Mouse (Mus musculus) retina, postnatal 1 day (tissue): ENCODE results near the gene Ano4.

Experiments used
- DNase-seq: peaks from one replicate; pipeline ENCODE4 v3.0.0-alpha.2; 2012

Ano4 gene

GRCm38 (mm10) chr10:89273001-89273680, 71.4 kb downstream of the Ano4 start:
- no peak for DNase-seq

GRCm38 (mm10) chr10:89267312-89267711, 77.2 kb downstream of the Ano4 start:
- no peak for DNase-seq

GRCm38 (mm10) chr10:89263396-89263795, 81.2 kb downstream of the Ano4 start:
- no peak for DNase-seq

- DNase-seq, result peak; percentile 56
Observed at GRCm38 (mm10) chr10:89257457-89258381, 86.8 kb downstream of the Ano4 start.

- DNase-seq, result peak; percentile 62
Observed at GRCm38 (mm10) chr10:89256762-89257456, 87.7 kb downstream of the Ano4 start.

GRCm38 (mm10) chr10:89254765-89255164, 89.8 kb downstream of the Ano4 start:
- DNase-seq, result peak; percentile 37

GRCm38 (mm10) chr10:89253799-89254198, 90.8 kb downstream of the Ano4 start:
- DNase-seq, result no peak

GRCm38 (mm10) chr10:89252636-89253035, 91.9 kb downstream of the Ano4 start:
- DNase-seq, result no peak

- no peak for DNase-seq
Observed at GRCm38 (mm10) chr10:89243808-89244207, 100.8 kb downstream of the Ano4 start.

- peak; percentile 66 for DNase-seq
Observed at GRCm38 (mm10) chr10:89224524-89224923, 120.0 kb downstream of the Ano4 start.

- no peak for DNase-seq
Observed at GRCm38 (mm10) chr10:89222284-89222989, 122.1 kb downstream of the Ano4 start.

- DNase-seq, result no peak
Observed at GRCm38 (mm10) chr10:89216078-89216477, 128.5 kb downstream of the Ano4 start.

GRCm38 (mm10) chr10:89205858-89206257, 138.7 kb downstream of the Ano4 start:
- peak; percentile 43 for DNase-seq

GRCm38 (mm10) chr10:89196444-89196843, 148.1 kb downstream of the Ano4 start:
- no peak for DNase-seq

GRCm38 (mm10) chr10:89195068-89195467, 149.5 kb downstream of the Ano4 start:
- DNase-seq, result no peak

- no peak for DNase-seq
Observed at GRCm38 (mm10) chr10:89194440-89194839, 150.1 kb downstream of the Ano4 start.

GRCm38 (mm10) chr10:89177921-89178320, 166.6 kb downstream of the Ano4 start:
- no peak for DNase-seq

GRCm38 (mm10) chr10:89164533-89164932, 180.0 kb downstream of the Ano4 start:
- no peak for DNase-seq

GRCm38 (mm10) chr10:89155502-89155901, 189.1 kb downstream of the Ano4 start:
- DNase-seq, result no peak

GRCm38 (mm10) chr10:89154797-89155465, 189.6 kb downstream of the Ano4 start:
- DNase-seq, result no peak

- no peak for DNase-seq
Observed at GRCm38 (mm10) chr10:89149166-89149565, 195.4 kb downstream of the Ano4 start.

- no peak for DNase-seq
Observed at GRCm38 (mm10) chr10:89121391-89121790, 223.2 kb downstream of the Ano4 start.
